In genomic region chr12:84203170-84203777, GRCm38 (mm10) we compare ENCODE assay signal across 9 mouse cellular contexts. TPM values are rescaled to one million over a fixed set of nuclear protein-coding genes. Genes with fewer than 3 reads are reported as not detected.
DNase-seq lines count a peak whose midpoint lies in the region; ATAC-seq and TF ChIP-seq lines count a peak whose summit lies in the region.
"Had no signal": no experiment of that assay in that cellular context is flagged by ENCODE, and none has a peak within 500 bp of the region (broad histone marks: within the 10 kb centered on the region; RNA-seq: fewer than 3 reads in every experiment).

No protein-coding gene starts in this region.

- peaks cover 10% of the 10 kb centered on the region for H3K36me3 ChIP-seq in forebrain, embryonic 10.5 days (replicated peaks)
- H3K36me3 ChIP-seq in forebrain, embryonic 12.5 days (replicated peaks): no peaks in the 10 kb centered on the region
- no peaks in the 10 kb centered on the region for H3K36me3 ChIP-seq in lung, postnatal 0 days (ENCODE audit: insufficient read depth, low read length)
- no peaks in the 10 kb centered on the region for H3K36me3 ChIP-seq in stomach, embryonic 16.5 days (ENCODE audit: control insufficient read depth, insufficient read depth, low read length)
- H3K36me3 ChIP-seq: hindbrain, embryonic 15.5 days had no signal

- TF ChIP-seq POLR2A in lung, adult 2 months (IDR thresholded peaks at IDR 0.05; ENCODE audit: borderline replicate concordance, extremely low read depth, low read depth, low read length): no peak

- no peak overlapping the region for H3K4me3 ChIP-seq in forebrain, embryonic 10.5 days
- no peak overlapping the region for H3K4me3 ChIP-seq in forebrain, embryonic 12.5 days (replicated peaks)
- no peak overlapping the region for H3K4me3 ChIP-seq in lung, postnatal 0 days (ENCODE audit: low read depth, low read length)
- no peak overlapping the region for H3K4me3 ChIP-seq in lung, adult 2 months (replicated peaks; ENCODE audit: extremely low read depth, low read depth, low read length)
- H3K4me3 ChIP-seq in stomach, embryonic 16.5 days (replicated peaks; ENCODE audit: low read length): no peak overlapping the region
- H3K4me3 ChIP-seq: hindbrain, embryonic 15.5 days had no signal

- 78% methylated on average over 7 of the region's 7 CpGs for WGBS in forebrain, embryonic 10.5 days
- WGBS in forebrain, embryonic 12.5 days: 82% methylated on average over 7 of the region's 7 CpGs
- WGBS in lung, postnatal 0 days: 54% methylated on average over 7 of the region's 7 CpGs
- 60% methylated on average over 7 of the region's 7 CpGs for WGBS in lung, adult 2 months
- 55% methylated on average over 7 of the region's 7 CpGs for WGBS in stomach, embryonic 16.5 days

- H3K9ac ChIP-seq in forebrain, embryonic 12.5 days: no peak overlapping the region
- no peak overlapping the region for H3K9ac ChIP-seq in lung, postnatal 0 days (replicated peaks; ENCODE audit: low read depth)
- H3K9ac ChIP-seq in stomach, embryonic 16.5 days (ENCODE audit: low read length): no peak overlapping the region
- H3K9ac ChIP-seq: hindbrain, embryonic 15.5 days had no signal

- H3K4me2 ChIP-seq in forebrain, embryonic 12.5 days: no peak overlapping the region
- no peak overlapping the region for H3K4me2 ChIP-seq in lung, postnatal 0 days (replicated peaks; ENCODE audit: low read depth, low read length)
- H3K4me2 ChIP-seq in stomach, embryonic 16.5 days (ENCODE audit: low read depth, low read length): peak overlapping the region; percentile 7; the same call in 1 of the 2 replicates
- H3K4me2 ChIP-seq: hindbrain, embryonic 15.5 days had no signal

- TF ChIP-seq CTCF in lung, postnatal 0 days (IDR thresholded peaks at IDR 0.05): no peak
- no peak for TF ChIP-seq CTCF in lung, adult 2 months (IDR thresholded peaks at IDR 0.05; ENCODE audit: insufficient read depth, low read length)

- no peak for DNase-seq in forebrain, embryonic 10.5 days (ENCODE audit: extremely low spot score, low spot score)
- DNase-seq in lung, postnatal 0 days (ENCODE audit: low spot score): peak; percentile 73
- DNase-seq in lung, adult 2 months: no peak
- DNase-seq in liver: peak; percentile 91
- DNase-seq in layer of hippocampus, postnatal 10 days (ENCODE audit: low spot score in 2 of 2): no peak
- DNase-seq in cerebellum, adult 11 months: no peak

- H3K4me1 ChIP-seq in forebrain, embryonic 10.5 days: peaks cover 40% of the 10 kb centered on the region
- H3K4me1 ChIP-seq in forebrain, embryonic 12.5 days: peaks cover 13% of the 10 kb centered on the region; the same call in 1 of the 2 replicates
- peaks cover 32% of the 10 kb centered on the region for H3K4me1 ChIP-seq in lung, postnatal 0 days (ENCODE audit: insufficient read depth, low read depth, low read length)
- H3K4me1 ChIP-seq in lung, adult 2 months (ENCODE audit: control insufficient read depth, insufficient read depth, low read length): peaks cover 43% of the 10 kb centered on the region
- H3K4me1 ChIP-seq in stomach, embryonic 16.5 days (ENCODE audit: control insufficient read depth, insufficient read depth, low read length): peaks cover 66% of the 10 kb centered on the region
- H3K4me1 ChIP-seq: hindbrain, embryonic 15.5 days had no signal

- ATAC-seq in forebrain, embryonic 12.5 days (ENCODE audit: low FRiP score): no peak
- ATAC-seq in lung, postnatal 0 days: 0 out of 2 replicates have a peak, but pooled peaks have one; percentile 29
- ATAC-seq in stomach, embryonic 16.5 days (ENCODE audit: insufficient read depth, low FRiP score): peak; percentile 51; the same call in 1 of the 2 replicates

- H3K9me3 ChIP-seq in forebrain, embryonic 10.5 days: no peaks in the 10 kb centered on the region
- H3K9me3 ChIP-seq in forebrain, embryonic 12.5 days: no peaks in the 10 kb centered on the region
- no peaks in the 10 kb centered on the region for H3K9me3 ChIP-seq in lung, postnatal 0 days (ENCODE audit: low read length)
- no peaks in the 10 kb centered on the region for H3K9me3 ChIP-seq in stomach, embryonic 16.5 days (replicated peaks; ENCODE audit: control insufficient read depth, low read length)
- H3K9me3 ChIP-seq: hindbrain, embryonic 15.5 days had no signal

- TF ChIP-seq EP300 in lung, postnatal 0 days (IDR thresholded peaks at IDR 0.05): no peak

- H3K27me3 ChIP-seq in forebrain, embryonic 10.5 days (ENCODE audit: poor library complexity, severe bottlenecking): no peaks in the 10 kb centered on the region
- no peaks in the 10 kb centered on the region for H3K27me3 ChIP-seq in forebrain, embryonic 12.5 days
- H3K27me3 ChIP-seq in lung, postnatal 0 days (replicated peaks; ENCODE audit: insufficient read depth, low read length): no peaks in the 10 kb centered on the region
- no peaks in the 10 kb centered on the region for H3K27me3 ChIP-seq in stomach, embryonic 16.5 days (ENCODE audit: control insufficient read depth, insufficient read depth, low read length)
- H3K27me3 ChIP-seq: hindbrain, embryonic 15.5 days had no signal

- peak overlapping the region; percentile 26 for H3K27ac ChIP-seq in forebrain, embryonic 10.5 days
- H3K27ac ChIP-seq in forebrain, embryonic 12.5 days: no peak overlapping the region
- H3K27ac ChIP-seq in lung, postnatal 0 days (ENCODE audit: low read length): peak overlapping the region; percentile 72
- peak overlapping the region; percentile 92 for H3K27ac ChIP-seq in stomach, embryonic 16.5 days (ENCODE audit: low read length)
- H3K27ac ChIP-seq: hindbrain, embryonic 15.5 days had no signal

RNA-seq across cellular contexts. Expression of gene Elmsan1, which starts 15.4 kb away (rescaled TPM):
- 7.0 and 8.7 TPM in 2 replicates for polyA plus RNA-seq in forebrain, embryonic 10.5 days (2016; fragmentation: Nextera tagmentation; extraction: Ambion mirVana)
- polyA plus RNA-seq in forebrain, embryonic 12.5 days (2016; fragmentation: Nextera tagmentation; extraction: Ambion mirVana): 6.8 and 7.8 TPM in 2 replicates
- polyA plus RNA-seq in lung, postnatal 0 days (2015; fragmentation: Nextera tagmentation; extraction: Ambion mirVana): 5.9 and 6.7 TPM in 2 replicates
- 26.5 and 29.5 TPM in 2 replicates for polyA plus RNA-seq in lung, adult 2 months (2012; rRNA removed)
- 8.7 and 9.4 TPM in 2 replicates for polyA plus RNA-seq in stomach, embryonic 16.5 days (2015; fragmentation: Nextera tagmentation; extraction: Ambion mirVana)
- 10 to 100 TPM; 13.3 to 13.5 TPM for total RNA-seq in layer of hippocampus, postnatal 10 days (2021)

RNA-seq across cellular contexts. Expression of gene Pnma1, which starts 55.0 kb away (rescaled TPM):
- 1.3 and 1.8 TPM in 2 replicates for polyA plus RNA-seq in forebrain, embryonic 10.5 days (2016; fragmentation: Nextera tagmentation; extraction: Ambion mirVana)
- 2.8 and 3.4 TPM in 2 replicates for polyA plus RNA-seq in forebrain, embryonic 12.5 days (2016; fragmentation: Nextera tagmentation; extraction: Ambion mirVana)
- polyA plus RNA-seq in lung, postnatal 0 days (2015; fragmentation: Nextera tagmentation; extraction: Ambion mirVana): 1.9 and 2.9 TPM in 2 replicates
- 0.84 and 1.3 TPM in 2 replicates for polyA plus RNA-seq in lung, adult 2 months (2012; rRNA removed)
- 0.70 and 0.71 TPM in 2 replicates for polyA plus RNA-seq in stomach, embryonic 16.5 days (2015; fragmentation: Nextera tagmentation; extraction: Ambion mirVana)
- total RNA-seq in layer of hippocampus, postnatal 10 days (2021): 1 to 10 TPM; 5.9 to 6.6 TPM

Comparison
In these comparisons a context has a peak if more than half of its experiments do, and no peak if none do; other contexts are left out.
1. DNase-seq: peak in lung, postnatal 0 days (single experiment) and liver (single experiment); none in forebrain, embryonic 10.5 days (single experiment), lung, adult 2 months (single experiment), layer of hippocampus, postnatal 10 days (0 of 2) and cerebellum, adult 11 months (single experiment).